Comparison of ENCODE assay signal across 8 mouse cellular contexts in the genomic region with DNA sequence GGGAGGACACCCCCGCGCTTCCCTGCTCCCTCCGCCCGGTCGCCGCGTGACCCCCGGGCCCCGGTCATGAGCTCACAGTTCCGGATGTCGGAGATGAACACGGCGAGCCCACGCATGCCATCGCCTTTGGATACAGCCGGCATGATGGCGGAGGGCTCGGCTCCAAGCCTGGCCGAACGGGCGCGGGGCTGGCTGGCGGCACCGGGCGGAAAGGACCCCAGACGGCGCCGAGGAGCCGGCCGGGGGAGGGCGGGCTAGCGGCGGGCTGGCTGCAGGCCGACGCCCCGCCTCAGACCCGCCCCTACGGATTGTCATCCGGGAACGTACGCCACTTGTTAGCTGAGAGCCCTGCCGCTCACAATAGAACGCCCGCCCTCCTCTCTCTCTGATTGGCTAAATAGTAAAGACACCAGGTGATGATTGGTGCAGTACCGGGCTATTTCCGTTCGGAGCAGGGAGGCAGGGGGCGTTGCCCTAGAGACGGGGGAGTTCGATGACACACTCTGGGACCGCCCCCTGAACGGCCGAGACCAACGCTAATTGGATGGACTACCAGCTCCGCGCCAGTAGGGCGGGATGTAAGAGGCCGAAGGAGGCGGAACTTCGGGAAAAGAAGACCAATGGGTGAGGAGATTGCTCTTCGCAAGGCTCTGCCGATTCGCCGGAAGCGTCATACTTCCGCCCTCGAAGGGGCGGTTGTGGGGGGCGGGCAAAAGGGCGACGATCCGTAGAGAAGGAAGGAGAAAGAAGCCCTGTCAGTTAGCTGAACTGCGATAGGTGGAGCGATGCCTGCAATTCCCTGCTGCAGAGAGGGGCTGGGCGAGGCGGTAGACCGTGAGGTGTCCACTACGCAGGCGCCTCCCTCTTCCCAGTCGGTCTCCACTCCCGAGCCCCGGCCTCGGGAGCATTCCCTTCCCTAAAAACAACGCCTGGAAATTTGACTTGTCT. TPM values are rescaled to one million over a fixed set of nuclear protein-coding genes. Genes with fewer than 3 reads are reported as not detected.
A peak's percentile ranks its signal among the peaks of the same experiment; 100 is the strongest.
DNase-seq lines count a peak whose midpoint lies in the region; ATAC-seq and TF ChIP-seq lines count a peak whose summit lies in the region.

A gene (minus strand): TSS at position 293 of the 948 bp plus-strand sequence.

- peak within 1 kb of the TSS; percentile 91 for H3K27ac ChIP-seq in hindbrain, embryonic 10.5 days
- H3K27ac ChIP-seq in lung, postnatal 0 days (ENCODE audit: low read length): peak within 1 kb of the TSS; percentile 93

- TF ChIP-seq CTCF in lung, postnatal 0 days (IDR thresholded peaks at IDR 0.05): peak; percentile 39

- peak; percentile 58; the same call in 1 of the 2 replicates for TF ChIP-seq EP300 in lung, postnatal 0 days (IDR thresholded peaks at IDR 0.05)

- H3K4me2 ChIP-seq in lung, postnatal 0 days (replicated peaks; ENCODE audit: low read depth, low read length): peak within 1 kb of the TSS; percentile 65

- H3K9ac ChIP-seq in lung, postnatal 0 days (replicated peaks; ENCODE audit: low read depth): peak within 1 kb of the TSS; percentile 79

- peak; percentile 94 for ATAC-seq in frontal cortex, adult (ENCODE audit: low TSS enrichment)
- peak; percentile 98 for ATAC-seq in lung, postnatal 0 days

- H3K4me1 ChIP-seq in hindbrain, embryonic 10.5 days (replicated peaks): peaks cover 29% of the 10 kb centered on the region
- H3K4me1 ChIP-seq in lung, postnatal 0 days (ENCODE audit: insufficient read depth, low read depth, low read length): peaks cover 9% of the 10 kb centered on the region

- no peaks in the 10 kb centered on the region for H3K27me3 ChIP-seq in hindbrain, embryonic 10.5 days (ENCODE audit: insufficient read depth, poor library complexity, severe bottlenecking)
- no peaks in the 10 kb centered on the region for H3K27me3 ChIP-seq in lung, postnatal 0 days (replicated peaks; ENCODE audit: insufficient read depth, low read length)

- no peaks in the 10 kb centered on the region for H3K9me3 ChIP-seq in hindbrain, embryonic 10.5 days
- H3K9me3 ChIP-seq in lung, postnatal 0 days (ENCODE audit: low read length): no peaks in the 10 kb centered on the region

- peak; percentile 99 for DNase-seq in MN1 (ENCODE audit: low spot score)
- DNase-seq in cerebellum, adult 9-10 months: peak; percentile 100
- peak; percentile 100 for DNase-seq in hindbrain, embryonic 10.5 days (ENCODE audit: low spot score)
- DNase-seq in layer of hippocampus, adult 9-11 months: peak; percentile 100
- peak; percentile 100 for DNase-seq in lung, postnatal 0 days (ENCODE audit: low spot score)
- peak; percentile 97 for DNase-seq in ovary, postnatal 14 days (ENCODE audit: low spot score)
- peak; percentile 100 for DNase-seq in thymus, postnatal 14 days

- H3K4me3 ChIP-seq in hindbrain, embryonic 10.5 days: peak within 1 kb of the TSS; percentile 94
- peak within 1 kb of the TSS; percentile 83 for H3K4me3 ChIP-seq in lung, postnatal 0 days (ENCODE audit: low read depth, low read length)

- H3K36me3 ChIP-seq in hindbrain, embryonic 10.5 days: peaks cover 25% of the 10 kb centered on the region
- no peaks in the 10 kb centered on the region for H3K36me3 ChIP-seq in lung, postnatal 0 days (ENCODE audit: insufficient read depth, low read length)

- under 1% methylated on average over 84 of the region's 84 CpGs for WGBS in hindbrain, embryonic 10.5 days
- WGBS in lung, postnatal 0 days: 1% methylated on average over 71 of the region's 84 CpGs

RNA-seq across cellular contexts. Expression of the gene that starts here (rescaled TPM):
- 80.7 and 93.1 TPM in 2 replicates for polyA plus RNA-seq in hindbrain, embryonic 10.5 days (2016; fragmentation: Nextera tagmentation; extraction: Ambion mirVana)
- 36.1 and 39.4 TPM in 2 replicates for polyA plus RNA-seq in lung, postnatal 0 days (2015; fragmentation: Nextera tagmentation; extraction: Ambion mirVana)

Comparison
In these comparisons a context has a peak if more than half of its experiments do, and no peak if none do; other contexts are left out.
1. Peak in every context shown above with its lines: DNase-seq, ATAC-seq, H3K4me3 ChIP-seq and H3K27ac ChIP-seq.